Comparison of ENCODE assay signal across 8 mouse cellular contexts in genomic region chr10:86971680-86972502, GRCm38 (mm10). TPM values are rescaled to one million over a fixed set of nuclear protein-coding genes. Genes with fewer than 3 reads are reported as not detected.
DNase-seq lines count a peak whose midpoint lies in the region; ATAC-seq and TF ChIP-seq lines count a peak whose summit lies in the region.

No protein-coding gene starts in this region.

- no peaks in the 10 kb centered on the region for H3K9me3 ChIP-seq in heart, embryonic 13.5 days
- no peaks in the 10 kb centered on the region for H3K9me3 ChIP-seq in kidney, postnatal 0 days (replicated peaks; ENCODE audit: low read length)
- no peaks in the 10 kb centered on the region for H3K9me3 ChIP-seq in liver, embryonic 13.5 days (replicated peaks)

- DNase-seq in urinary bladder, postnatal 10 days (ENCODE audit: low spot score) = peak; percentile 16
- no peak for DNase-seq in urinary bladder, adult 2 months (ENCODE audit: low spot score)
- DNase-seq in embryo, embryonic 9.5 days (ENCODE audit: extremely low spot score) = peak; percentile 82
- peak; percentile 85 for DNase-seq in kidney, postnatal 0 days (ENCODE audit: low spot score)
- peak; percentile 11 for DNase-seq in liver, embryonic 13.5 days
- DNase-seq in neural tube, embryonic 10.5 days (ENCODE audit: extremely low spot score, low spot score) = peak; percentile 72
- peak; percentile 35 for DNase-seq in telencephalon, adult 2 months (ENCODE audit: low read depth, low spot score)

- peak; percentile 81 for TF ChIP-seq CTCF in kidney, postnatal 0 days (IDR thresholded peaks at IDR 0.05; ENCODE audit: low read depth)

- 0 out of 2 replicates have a peak overlapping the region, but pooled peaks have one; percentile 25 for H3K9ac ChIP-seq in heart, embryonic 13.5 days
- H3K9ac ChIP-seq in kidney, postnatal 0 days (ENCODE audit: low read depth, low read length) = no peak overlapping the region
- H3K9ac ChIP-seq in liver, embryonic 13.5 days = no peak overlapping the region

- WGBS in heart, embryonic 13.5 days = 26% methylated on average over 13 of the region's 13 CpGs
- WGBS in kidney, postnatal 0 days = 24% methylated on average over 13 of the region's 13 CpGs
- WGBS in liver, embryonic 13.5 days (ENCODE audit: insufficient replicate concordance) = 26% methylated on average over 13 of the region's 13 CpGs

- ATAC-seq in heart, embryonic 13.5 days (ENCODE audit: extremely low read depth, insufficient number of reproducible peaks, low FRiP score, low TSS enrichment) = no peak; the same call in 1 of the 2 replicates
- peak; percentile 72 for ATAC-seq in kidney, postnatal 0 days (replicated peaks; ENCODE audit: low FRiP score, low read depth)
- ATAC-seq in liver, embryonic 13.5 days (ENCODE audit: low read depth) = peak; percentile 54; the same call in 1 of the 2 replicates

- peaks cover 21% of the 10 kb centered on the region for H3K4me1 ChIP-seq in heart, embryonic 13.5 days
- no peaks in the 10 kb centered on the region for H3K4me1 ChIP-seq in kidney, postnatal 0 days (replicated peaks; ENCODE audit: insufficient read depth, low read length)
- H3K4me1 ChIP-seq in liver, embryonic 13.5 days (replicated peaks) = no peaks in the 10 kb centered on the region

- peaks cover 77% of the 10 kb centered on the region for H3K27me3 ChIP-seq in heart, embryonic 13.5 days (replicated peaks)
- no peaks in the 10 kb centered on the region for H3K27me3 ChIP-seq in kidney, postnatal 0 days (ENCODE audit: insufficient read depth, low read length)
- H3K27me3 ChIP-seq in liver, embryonic 13.5 days = no peaks in the 10 kb centered on the region

- H3K36me3 ChIP-seq in heart, embryonic 13.5 days = no peaks in the 10 kb centered on the region
- H3K36me3 ChIP-seq in kidney, postnatal 0 days (ENCODE audit: insufficient read depth, low read length) = no peaks in the 10 kb centered on the region
- H3K36me3 ChIP-seq in liver, embryonic 13.5 days = no peaks in the 10 kb centered on the region

- H3K27ac ChIP-seq in heart, embryonic 13.5 days (replicated peaks) = no peak overlapping the region
- no peak overlapping the region for H3K27ac ChIP-seq in kidney, postnatal 0 days
- no peak overlapping the region for H3K27ac ChIP-seq in liver, embryonic 13.5 days

- H3K4me3 ChIP-seq in heart, embryonic 13.5 days = peak overlapping the region; percentile 33
- no peak overlapping the region for H3K4me3 ChIP-seq in kidney, postnatal 0 days (replicated peaks; ENCODE audit: low read depth, low read length)
- H3K4me3 ChIP-seq in liver, embryonic 13.5 days (replicated peaks) = peak overlapping the region; percentile 11; the same call in 1 of the 2 replicates

- H3K4me2 ChIP-seq in heart, embryonic 13.5 days = peak overlapping the region; percentile 58
- H3K4me2 ChIP-seq in kidney, postnatal 0 days (ENCODE audit: low read length) = peak overlapping the region; percentile 38
- peak overlapping the region; percentile 39 for H3K4me2 ChIP-seq in liver, embryonic 13.5 days

RNA-seq across cellular contexts. Expression of gene Stab2, which starts 35.9 kb away (rescaled TPM):
- 2.0 and 3.6 TPM in 2 replicates for polyA plus RNA-seq in urinary bladder, adult 2 months (2012; rRNA removed)
- 0.53 and 1.1 TPM in 2 replicates for polyA plus RNA-seq in heart, embryonic 13.5 days (2015; fragmentation: Nextera tagmentation; extraction: Ambion mirVana)
- 0.51 and 0.73 TPM in 2 replicates for polyA plus RNA-seq in kidney, postnatal 0 days (2015; fragmentation: Nextera tagmentation; extraction: Ambion mirVana)
- 16.3 and 19.0 TPM in 2 replicates for polyA plus RNA-seq in liver, embryonic 13.5 days (2015; fragmentation: Nextera tagmentation; extraction: Ambion mirVana)
